Mouse (Mus musculus) stomach, embryonic 14.5 days (tissue): Measurements from ENCODE around the gene C1ql1. TPM values are rescaled to one million over a fixed set of nuclear protein-coding genes. Genes with fewer than 3 reads are reported as not detected.

Experiments
- ATAC-seq: fragments of 200-750 bp; cut with Nextera tagmentation; 2 replicates; pipeline ENCODE4 v1.8.0; 2017; ENCODE audit warnings: low read depth, moderate TSS enrichment; ENCODE audit not compliant: insufficient number of reproducible peaks, insufficient read depth, low FRiP score
- H3K27ac ChIP-seq: fragments of 300-500 bp; sonication (generic); 2 replicates; pipeline ENCODE4 v1.5.1; 2014; ENCODE audit warnings: mild to moderate bottlenecking, low read length, moderate library complexity, mixed read lengths
- H3K27me3 ChIP-seq: fragments of 300-500 bp; sonication (generic); 2 replicates; pipeline ENCODE4 v1.6.1; 2014; ENCODE audit warnings: low read length, control low read depth, mixed read lengths; ENCODE audit not compliant: control insufficient read depth, insufficient read depth
- H3K36me3 ChIP-seq: fragments of 300-500 bp; sonication (generic); 2 replicates; pipeline ENCODE4 v1.6.1; 2014; ENCODE audit warnings: mild to moderate bottlenecking, control low read depth, low read length, moderate library complexity, mixed read lengths; ENCODE audit not compliant: control insufficient read depth, insufficient read depth
- H3K4me1 ChIP-seq: fragments of 300-500 bp; sonication (generic); 2 replicates; pipeline ENCODE4 v1.6.1; 2014; ENCODE audit warnings: low read length, control low read depth, mixed read lengths; ENCODE audit not compliant: control insufficient read depth, insufficient read depth
- H3K4me2 ChIP-seq: fragments of 300-500 bp; sonication (generic); replicated peaks from 2 replicates; pipeline ENCODE4 v1.6.1; 2014; ENCODE audit warnings: low read depth, low read length, control low read depth
- H3K4me3 ChIP-seq: fragments of 300-500 bp; sonication (generic); 2 replicates; pipeline ENCODE4 v1.5.1; 2014; ENCODE audit warnings: low read depth, low read length, control low read depth
- H3K9ac ChIP-seq: fragments of 300-500 bp; sonication (generic); replicated peaks from 2 replicates; pipeline ENCODE4 v1.6.1; 2014; ENCODE audit warnings: low read depth, mild to moderate bottlenecking, control low read depth, low read length, moderate library complexity, mixed read lengths
- H3K9me3 ChIP-seq: fragments of 300-500 bp; sonication (generic); 2 replicates; pipeline ENCODE4 v1.6.1; 2016; ENCODE audit warnings: low read depth, low read length, control low read depth; ENCODE audit not compliant: control insufficient read depth
- WGBS: fragments of 180-500 bp; shearing (Covaris S2); extraction: QIAGEN DNeasy Blood & Tissue Kit; methylation state at CpG from one replicate; pipeline ENCODE4 v1.1.7; 2014; 5-methylcytosine and 5-hydroxymethylcytosine counted together
- polyA plus RNA-seq: library from polyadenylated mRNA; unstranded; fragments of >200 nt; fragmentation: Nextera tagmentation; extraction: Ambion mirVana; gene quantifications from 2 replicates; pipeline ENCODE4 v1.2.1, GENCODE M21; 2014

The C1ql1 gene
- polyA plus RNA-seq, 1 experiment from 2014 or later = 9.4 TPM

GRCm38 (mm10) chr11:102963855-102964546 is 17.5 kb upstream of the C1ql1 start:
- H3K4me1 ChIP-seq = peaks cover 12% of the 10 kb centered on the region
- H3K36me3 ChIP-seq = no peaks in the 10 kb centered on the region
- no peak overlapping the region; the same call in 1 of the 2 replicates for H3K9ac ChIP-seq
- no peak overlapping the region for H3K4me3 ChIP-seq
- no peaks in the 10 kb centered on the region for H3K9me3 ChIP-seq
- H3K4me2 ChIP-seq = no peak overlapping the region
- 30% methylated on average over 24 of the region's 24 CpGs for WGBS
- no peak for ATAC-seq
- H3K27ac ChIP-seq = no peak overlapping the region
- H3K27me3 ChIP-seq = no peaks in the 10 kb centered on the region

DNA sequence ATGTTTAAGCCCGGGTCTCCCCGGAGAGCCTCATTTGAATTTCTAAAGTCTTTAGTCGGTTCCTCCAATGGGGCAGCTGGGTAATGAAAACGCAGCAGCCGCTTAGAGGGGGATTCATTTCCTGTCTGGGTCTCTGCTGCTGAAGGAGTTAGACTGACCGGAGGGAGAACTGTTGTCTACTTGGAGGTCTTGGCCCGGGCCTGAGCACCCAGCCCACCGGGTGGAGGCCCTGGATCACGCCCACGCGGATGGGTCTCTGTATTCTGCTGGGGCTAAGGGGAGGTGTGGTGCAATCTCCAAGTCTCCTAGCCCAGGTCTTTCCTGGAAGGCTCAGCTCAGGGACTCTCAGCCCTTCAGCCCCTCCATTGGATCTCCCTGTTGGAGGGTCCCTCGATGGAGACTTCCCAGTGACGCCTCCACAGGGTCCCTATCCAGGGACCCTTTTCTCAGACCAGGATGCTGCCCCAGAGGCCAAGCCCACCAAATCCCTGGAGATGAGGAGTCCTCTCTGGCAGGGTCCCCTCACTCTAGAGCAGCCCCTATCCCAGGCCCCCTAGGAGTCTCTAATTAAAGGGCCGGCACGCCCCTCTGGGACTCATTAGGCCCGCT is 16.9 kb upstream of the C1ql1 start:
- Histone ChIP-seq H3K27ac (peak overlapping the region; percentile 41; the same call in 1 of the 2 replicates), H3K4me3 (no peak overlapping the region), H3K36me3 (no peaks in the 10 kb centered on the region), H3K4me1 (peaks cover 12% of the 10 kb centered on the region), H3K9me3 (no peaks in the 10 kb centered on the region), H3K4me2 (0 out of 2 replicates have a peak overlapping the region, but pooled peaks have one; percentile 10), H3K9ac (no peak overlapping the region; the same call in 1 of the 2 replicates), H3K27me3 (no peaks in the 10 kb centered on the region)
- WGBS = 8% methylated on average over 16 of the region's 16 CpGs
- ATAC-seq = no peak

DNA sequence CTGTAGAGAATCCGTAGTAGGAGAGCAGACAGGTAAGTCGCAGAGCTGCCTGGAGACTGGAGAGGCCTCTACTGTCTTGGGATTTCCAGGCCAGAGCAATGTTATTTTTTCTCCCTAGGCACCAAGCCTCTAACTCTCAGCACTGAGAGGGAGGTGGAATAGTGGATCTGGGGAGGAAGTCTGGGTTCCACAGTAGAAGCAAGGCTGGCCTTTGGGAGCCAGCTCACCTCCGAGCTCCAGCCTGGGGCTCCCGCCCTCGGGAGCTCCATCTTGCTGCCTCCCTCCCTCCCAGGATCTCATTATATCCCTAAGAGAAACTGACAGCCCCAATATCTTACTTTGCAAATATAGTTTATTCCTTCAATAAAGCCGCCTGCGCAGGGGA is 16.4 kb upstream of the C1ql1 start:
- H3K9ac ChIP-seq = no peak overlapping the region
- WGBS = 32% methylated on average over 7 of the region's 7 CpGs
- H3K4me3 ChIP-seq = no peak overlapping the region
- peak overlapping the region; percentile 41; the same call in 1 of the 2 replicates for H3K27ac ChIP-seq
- 0 out of 2 replicates have a peak overlapping the region, but pooled peaks have one; percentile 10 for H3K4me2 ChIP-seq
- no peaks in the 10 kb centered on the region for H3K27me3 ChIP-seq
- no peaks in the 10 kb centered on the region for H3K36me3 ChIP-seq
- H3K4me1 ChIP-seq = peaks cover 14% of the 10 kb centered on the region
- ATAC-seq = no peak
- no peaks in the 10 kb centered on the region for H3K9me3 ChIP-seq

DNA sequence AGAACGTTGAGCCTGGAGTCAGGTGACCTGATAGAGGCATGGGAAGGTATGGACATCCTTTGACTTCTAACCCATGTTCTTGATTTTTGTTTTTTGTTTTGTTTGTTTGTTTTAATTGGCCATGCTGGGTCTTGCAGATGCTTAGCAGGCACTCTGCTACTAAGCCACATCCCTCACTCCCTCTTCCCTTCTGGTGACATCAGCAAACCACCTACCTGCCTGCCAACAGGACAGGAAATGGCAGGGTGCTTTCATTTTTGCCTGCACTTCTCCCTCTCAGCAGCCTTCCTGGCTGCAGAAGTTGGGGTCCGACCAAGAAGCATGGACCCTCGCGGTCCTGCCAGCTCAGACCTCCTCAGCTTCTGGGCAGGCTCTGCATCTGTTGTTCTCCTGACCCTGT is 14.6 kb upstream of the C1ql1 start:
- Histone ChIP-seq H3K27ac (no peak overlapping the region), H3K4me1 (peaks cover 29% of the 10 kb centered on the region), H3K4me3 (no peak overlapping the region), H3K36me3 (no peaks in the 10 kb centered on the region), H3K9ac (no peak overlapping the region), H3K9me3 (no peaks in the 10 kb centered on the region), H3K4me2 (no peak overlapping the region), H3K27me3 (no peaks in the 10 kb centered on the region)
- ATAC-seq = no peak
- WGBS = 95% methylated on average over 4 of the region's 4 CpGs

GRCm38 (mm10) chr11:102958870-102959269 is 12.4 kb upstream of the C1ql1 start:
- Histone ChIP-seq H3K9ac (no peak overlapping the region), H3K4me2 (no peak overlapping the region), H3K27me3 (no peaks in the 10 kb centered on the region), H3K4me1 (peaks cover 39% of the 10 kb centered on the region), H3K4me3 (no peak overlapping the region), H3K27ac (no peak overlapping the region), H3K9me3 (no peaks in the 10 kb centered on the region), H3K36me3 (no peaks in the 10 kb centered on the region)
- WGBS = 89% methylated on average over 1 of the region's 1 CpGs
- no peak for ATAC-seq

- no peaks in the 10 kb centered on the region for H3K9me3 ChIP-seq
- no peak overlapping the region for H3K4me2 ChIP-seq
- ATAC-seq = no peak
- H3K4me3 ChIP-seq = no peak overlapping the region
- peaks cover 35% of the 10 kb centered on the region for H3K4me1 ChIP-seq
- no peaks in the 10 kb centered on the region for H3K27me3 ChIP-seq
- H3K9ac ChIP-seq = no peak overlapping the region
- WGBS = 82% methylated on average over 6 of the region's 6 CpGs
- no peaks in the 10 kb centered on the region for H3K36me3 ChIP-seq
- no peak overlapping the region for H3K27ac ChIP-seq
Observed at GRCm38 (mm10) chr11:102958431-102958830, 11.9 kb upstream of the C1ql1 start.

DNA sequence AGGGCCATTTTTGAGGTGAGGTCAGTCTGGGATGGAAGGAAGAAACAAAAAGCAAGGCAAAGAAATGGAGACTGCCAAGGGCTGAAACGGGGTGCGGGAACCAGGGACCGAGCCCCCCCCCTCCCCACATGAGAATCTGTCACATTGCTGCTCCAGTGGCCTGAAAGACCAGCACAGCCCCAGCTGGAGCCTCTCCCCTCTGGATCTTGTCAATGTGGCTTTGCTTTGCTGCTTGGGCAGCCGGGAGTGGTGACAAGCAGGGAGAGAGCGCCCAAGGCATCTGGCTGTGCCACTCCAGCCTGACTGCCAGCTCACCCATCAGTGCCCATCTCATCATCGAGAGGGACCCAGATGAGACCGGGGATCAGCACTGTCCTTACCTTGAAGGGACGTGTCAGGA is 11.2 kb upstream of the C1ql1 start:
- Histone ChIP-seq H3K4me3 (no peak overlapping the region), H3K27ac (peak overlapping the region; percentile 92), H3K4me1 (peaks cover 32% of the 10 kb centered on the region), H3K4me2 (0 out of 2 replicates have a peak overlapping the region, but pooled peaks have one; percentile 22), H3K9me3 (no peaks in the 10 kb centered on the region), H3K36me3 (no peaks in the 10 kb centered on the region), H3K27me3 (no peaks in the 10 kb centered on the region), H3K9ac (no peak overlapping the region)
- ATAC-seq = no peak
- WGBS = 59% methylated on average over 8 of the region's 8 CpGs

GRCm38 (mm10) chr11:102956962-102957614 is 10.6 kb upstream of the C1ql1 start:
- Histone ChIP-seq H3K4me3 (no peak overlapping the region), H3K4me2 (0 out of 2 replicates have a peak overlapping the region, but pooled peaks have one; percentile 22), H3K9ac (no peak overlapping the region), H3K9me3 (no peaks in the 10 kb centered on the region), H3K4me1 (peaks cover 31% of the 10 kb centered on the region), H3K36me3 (no peaks in the 10 kb centered on the region), H3K27ac (peak overlapping the region; percentile 92), H3K27me3 (no peaks in the 10 kb centered on the region)
- ATAC-seq = peak; percentile 81
- WGBS = 21% methylated on average over 16 of the region's 16 CpGs
